Mouse (Mus musculus): ENCODE results near the gene Vmn2r65. TPM values are rescaled to one million over a fixed set of nuclear protein-coding genes. Genes with fewer than 3 reads are reported as not detected.

Gene Vmn2r65
- not detected for polyA plus RNA-seq (2014; fragmentation: Illumina TruSeq; extraction: RNeasy Lipid Tissue Mini Kit (QIAGEN cat#74804); ENCODE audit: low read depth, low replicate concordance)

GRCm38 (mm10) chr7:84964015-84964414 is at the start of gene Vmn2r65:
Gene Vmn2r65 (minus strand): TSS chr7:84964115.

GRCm38 (mm10) chr7:85012168-85012567 is 48.3 kb upstream of the Vmn2r65 start, which contains the start of gene Vmn2r66:
Gene Vmn2r66 (minus strand): TSS chr7:85012268.

Other genes starting within 250 kb of the Vmn2r65 start
- not detected for gene Olfr291, start 110.6 kb downstream of the Vmn2r65 start, polyA plus RNA-seq (2014; fragmentation: Illumina TruSeq; extraction: RNeasy Lipid Tissue Mini Kit (QIAGEN cat#74804); ENCODE audit: low read depth, low replicate concordance)
- not detected for gene Vmn2r66, start 48.2 kb upstream of the Vmn2r65 start, polyA plus RNA-seq (2014; fragmentation: Illumina TruSeq; extraction: RNeasy Lipid Tissue Mini Kit (QIAGEN cat#74804); ENCODE audit: low read depth, low replicate concordance)
- gene Vmn2r67, start 191.9 kb upstream of the Vmn2r65 start, polyA plus RNA-seq (2014; fragmentation: Illumina TruSeq; extraction: RNeasy Lipid Tissue Mini Kit (QIAGEN cat#74804); ENCODE audit: low read depth, low replicate concordance): not detected

Measured in heart, adult 10 weeks (tissue).